Mouse (Mus musculus) G1E (cell line): ENCODE results near the gene Bnip1.

Experiments
- CTCF ChIP-seq: IDR thresholded peaks from 2 replicates; pipeline ENCODE4 v1.5.1; 2012; ENCODE audit warnings: low read depth, low read length, inconsistent platforms, mixed read lengths
- GATA2 ChIP-seq: IDR thresholded peaks from 2 replicates; pipeline ENCODE4 v1.6.1; 2012; ENCODE audit warnings: low read depth, low read length, inconsistent platforms, borderline replicate concordance

DNA sequence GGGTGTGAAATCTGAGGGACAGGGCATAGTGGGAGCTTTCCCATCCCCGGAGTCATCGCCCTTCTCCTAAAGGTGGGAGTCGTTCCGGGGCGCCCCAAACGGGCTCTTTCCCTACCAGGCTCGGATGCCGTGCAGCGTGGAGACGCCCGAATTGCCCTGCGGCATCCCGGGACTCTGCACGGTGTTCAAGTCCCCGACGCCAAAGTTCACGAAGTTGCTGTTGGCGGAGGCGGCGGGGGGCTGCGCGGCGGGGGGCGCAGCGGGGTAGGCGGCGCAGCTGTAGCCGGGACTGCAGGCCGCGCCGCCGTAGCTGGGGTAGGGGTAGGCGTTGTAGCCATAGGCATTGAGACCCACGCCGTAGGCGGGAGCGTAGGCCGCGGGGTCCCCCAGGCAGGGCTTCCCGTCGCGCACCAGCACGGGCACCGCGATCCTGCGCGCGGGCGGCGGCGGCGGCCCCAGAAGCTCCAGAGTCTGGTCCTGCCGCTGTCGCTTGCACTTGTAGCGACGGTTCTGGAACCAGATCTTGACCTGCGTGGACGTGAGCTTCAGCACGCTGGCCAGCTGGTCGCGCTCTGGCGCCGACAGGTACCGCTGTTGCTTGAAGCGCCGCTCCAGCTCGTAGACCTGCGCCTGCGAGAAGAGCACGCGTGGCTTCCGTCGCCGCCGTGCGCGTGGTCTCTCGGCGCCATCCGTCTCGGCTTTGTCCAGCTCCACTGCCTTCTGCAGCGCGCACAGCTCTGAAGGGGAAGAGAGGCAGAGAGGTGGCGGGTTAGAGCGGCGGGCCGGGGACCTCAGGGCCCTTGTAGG is 58.2 kb downstream of the Bnip1 start:
- TF ChIP-seq GATA2 (no peak), CTCF (no peak)
